Mouse (Mus musculus) stomach, postnatal 0 days (tissue): ENCODE data around the gene Krtap15. TPM values are rescaled to one million over a fixed set of nuclear protein-coding genes. Genes with fewer than 3 reads are reported as not detected.

ENCODE experiments used
- ATAC-seq: fragments of 200-750 bp; cut with Nextera tagmentation; 2 replicates; pipeline ENCODE4 v1.8.0; 2017; ENCODE audit not compliant: low FRiP score, low TSS enrichment
- DNase-seq: peaks from one replicate; pipeline ENCODE4 v3.0.0-alpha.2; 2016; ENCODE audit warnings: low spot score
- H3K27ac ChIP-seq: fragments of 300-500 bp; sonication (generic); replicated peaks from 2 replicates; pipeline ENCODE4 v1.5.1; 2014; ENCODE audit warnings: mild to moderate bottlenecking, control low read depth
- H3K27me3 ChIP-seq: fragments of 300-500 bp; sonication (generic); 2 replicates; pipeline ENCODE4 v1.6.1; 2014; ENCODE audit warnings: low read length; ENCODE audit not compliant: control insufficient read depth, insufficient read depth
- H3K36me3 ChIP-seq: fragments of 300-500 bp; sonication (generic); 2 replicates; pipeline ENCODE4 v1.6.1; 2014; ENCODE audit warnings: low read length, mixed read lengths; ENCODE audit not compliant: control insufficient read depth, insufficient read depth
- H3K4me1 ChIP-seq: fragments of 300-500 bp; sonication (generic); replicated peaks from 2 replicates; pipeline ENCODE4 v1.6.1; 2014; ENCODE audit warnings: antibody characterized with exemption; ENCODE audit not compliant: control insufficient read depth, insufficient read depth
- H3K4me2 ChIP-seq: fragments of 300-500 bp; sonication (generic); replicated peaks from 2 replicates; pipeline ENCODE4 v1.6.1; 2014; ENCODE audit warnings: low read depth, mild to moderate bottlenecking, control low read depth, moderate library complexity
- H3K4me3 ChIP-seq: fragments of 300-500 bp; sonication (generic); 2 replicates; pipeline ENCODE4 v1.5.1; 2014; ENCODE audit warnings: low read depth, low read length, control low read depth
- H3K9ac ChIP-seq: fragments of 300-500 bp; sonication (generic); 2 replicates; pipeline ENCODE4 v1.6.1; 2014; ENCODE audit warnings: mild to moderate bottlenecking, low read length, control low read depth, mixed read lengths
- H3K9me3 ChIP-seq: fragments of 300-500 bp; sonication (generic); 2 replicates; pipeline ENCODE4 v1.6.1; 2016; ENCODE audit warnings: low read length; ENCODE audit not compliant: control insufficient read depth
- CTCF ChIP-seq: IDR thresholded peaks from 2 replicates; pipeline ENCODE4 v1.5.1; 2016; ENCODE audit warnings: antibody characterized with exemption, low read depth, mild to moderate bottlenecking, moderate library complexity
- EP300 ChIP-seq: optimal IDR thresholded peaks from 2 replicates; pipeline ENCODE3; 2016; ENCODE audit warnings: antibody characterized with exemption
- WGBS: fragments of 180-500 bp; shearing (Covaris S2); extraction: QIAGEN DNeasy Blood & Tissue Kit; methylation state at CpG from one replicate; pipeline ENCODE4 v1.1.7; 2014; 5-methylcytosine and 5-hydroxymethylcytosine counted together
- polyA plus RNA-seq: library from polyadenylated mRNA; unstranded; fragments of >200 nt; fragmentation: Nextera tagmentation; extraction: Ambion mirVana; gene quantifications from 2 replicates; pipeline ENCODE4 v1.2.1, GENCODE M21; 2015

Gene Krtap15
- polyA plus RNA-seq, 1 experiment from 2014 or later, result not detected

DNA sequence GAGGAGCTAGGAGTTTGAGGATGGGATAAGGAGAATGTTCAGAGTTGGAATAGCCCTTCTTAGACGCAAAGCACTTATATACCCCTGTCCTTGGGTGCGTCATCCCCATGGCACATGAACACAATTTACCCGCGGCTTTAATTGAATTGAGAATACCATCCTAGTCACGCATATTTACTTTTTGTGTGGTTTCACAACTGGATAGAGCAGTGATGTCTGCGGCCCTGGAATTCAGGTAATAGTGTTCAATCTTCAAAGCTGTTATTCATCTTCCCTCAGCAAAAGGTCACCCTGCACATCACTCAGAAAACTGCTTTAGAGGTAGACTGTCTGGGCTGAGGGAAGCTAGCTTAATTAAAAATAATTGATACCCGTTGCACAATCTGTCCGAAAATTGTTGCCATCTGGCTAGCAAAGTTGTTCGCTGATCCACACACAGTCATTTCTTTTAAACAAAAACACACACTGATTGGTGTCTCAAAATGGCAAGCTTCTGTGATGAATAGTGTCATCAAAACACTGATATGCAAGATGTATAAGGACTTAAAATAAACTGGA lies 6.2 kb downstream of the Krtap15 start, which contains the start of gene Krtap14:
TSS of gene Krtap14 (minus strand) at position 51 of the 558 bp plus-strand sequence.
- H3K27me3 ChIP-seq, result no peaks in the 10 kb centered on the region
- 84% methylated on average over 9 of the region's 9 CpGs for WGBS
- DNase-seq, result no peak
- no peak within 1 kb of the TSS for H3K9ac ChIP-seq
- no peaks in the 10 kb centered on the region for H3K36me3 ChIP-seq
- H3K4me3 ChIP-seq, result no peak within 1 kb of the TSS
- H3K27ac ChIP-seq, result no peak within 1 kb of the TSS
- ATAC-seq, result no peak
- no peak within 1 kb of the TSS for H3K4me2 ChIP-seq
- TF ChIP-seq EP300 (no peak), CTCF (no peak)
- H3K4me1 ChIP-seq, result no peaks in the 10 kb centered on the region
- H3K9me3 ChIP-seq, result no peaks in the 10 kb centered on the region

DNA sequence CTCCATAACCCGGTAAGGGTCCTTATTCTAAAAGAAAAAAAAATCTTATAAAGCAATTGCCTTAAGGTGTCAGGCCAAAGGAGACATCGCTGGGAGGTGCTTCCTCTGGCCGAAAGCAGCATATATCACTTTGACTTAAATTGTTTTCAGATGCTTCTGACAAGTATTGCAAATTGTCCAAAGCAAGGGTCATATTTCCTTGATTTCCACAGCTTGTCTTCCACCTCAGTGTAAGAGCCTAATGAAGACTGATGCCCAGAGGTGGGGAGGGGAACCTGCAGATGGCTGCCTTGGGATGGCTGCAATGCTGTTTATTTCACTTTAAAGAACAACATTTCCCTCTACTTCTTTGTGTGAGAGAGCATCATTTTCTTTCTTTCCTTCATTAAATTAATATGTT lies 7.0 kb downstream of the Krtap15 start:
- no peak for TF ChIP-seq CTCF
- no peak for TF ChIP-seq EP300
- H3K36me3 ChIP-seq, result no peaks in the 10 kb centered on the region
- no peak overlapping the region for H3K4me3 ChIP-seq
- no peaks in the 10 kb centered on the region for H3K9me3 ChIP-seq
- no peak overlapping the region for H3K27ac ChIP-seq
- WGBS, result 58% methylated on average over 3 of the region's 3 CpGs
- no peak for DNase-seq
- no peaks in the 10 kb centered on the region for H3K27me3 ChIP-seq
- no peaks in the 10 kb centered on the region for H3K4me1 ChIP-seq
- no peak overlapping the region for H3K9ac ChIP-seq
- no peak overlapping the region for H3K4me2 ChIP-seq
- ATAC-seq, result no peak

DNA sequence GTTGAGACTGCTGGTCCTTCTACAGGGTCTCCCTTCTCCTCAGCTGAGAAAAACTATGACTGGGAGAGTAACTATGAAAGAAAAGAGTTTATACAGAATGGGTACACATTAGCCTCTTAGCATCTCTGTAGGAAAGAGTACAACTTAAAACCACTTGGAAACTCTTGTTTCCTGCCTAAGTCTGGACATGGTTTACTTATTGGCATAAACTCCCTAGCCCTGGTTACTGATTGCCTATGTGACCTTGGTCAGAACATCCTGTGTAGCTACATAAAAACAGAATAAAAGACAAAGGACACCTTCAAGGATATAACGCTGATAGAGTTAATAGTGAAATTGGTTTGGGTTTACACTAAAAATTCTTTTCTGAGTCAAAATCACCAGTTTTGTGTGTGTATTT lies 27.3 kb downstream of the Krtap15 start:
- ATAC-seq, result no peak
- Histone ChIP-seq H3K36me3 (no peaks in the 10 kb centered on the region), H3K9me3 (no peaks in the 10 kb centered on the region), H3K27me3 (no peaks in the 10 kb centered on the region), H3K4me3 (no peak overlapping the region), H3K27ac (no peak overlapping the region), H3K4me1 (no peaks in the 10 kb centered on the region), H3K4me2 (no peak overlapping the region), H3K9ac (no peak overlapping the region)
- WGBS, result 89% methylated on average over 1 of the region's 1 CpGs
- TF ChIP-seq EP300, result no peak
- no peak for TF ChIP-seq CTCF
- DNase-seq, result no peak

DNA sequence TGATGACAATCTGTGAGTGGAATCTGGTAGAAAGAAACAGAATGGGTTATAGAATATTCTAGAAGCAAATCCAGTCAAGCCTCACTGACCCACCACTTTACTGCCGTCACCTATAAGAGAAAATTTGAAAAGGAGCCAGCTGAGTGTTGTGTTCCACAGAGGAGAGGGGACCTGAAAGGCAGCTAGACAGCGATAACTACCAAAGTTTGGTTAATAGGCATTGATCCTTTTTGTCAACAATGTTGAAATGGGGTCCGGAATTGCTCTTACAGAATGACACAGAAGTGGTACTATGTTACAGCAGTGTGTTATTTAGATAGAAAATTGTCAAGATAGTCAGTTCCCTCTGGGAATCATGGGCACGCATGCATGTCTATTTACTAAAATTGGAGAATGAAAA lies 28.5 kb downstream of the Krtap15 start:
- H3K4me1 ChIP-seq, result no peaks in the 10 kb centered on the region
- WGBS, result 69% methylated on average over 4 of the region's 4 CpGs
- H3K4me3 ChIP-seq, result no peak overlapping the region
- TF ChIP-seq EP300, result no peak
- TF ChIP-seq CTCF, result no peak
- H3K36me3 ChIP-seq, result no peaks in the 10 kb centered on the region
- no peaks in the 10 kb centered on the region for H3K27me3 ChIP-seq
- no peak for ATAC-seq
- DNase-seq, result no peak
- H3K4me2 ChIP-seq, result no peak overlapping the region
- no peak overlapping the region for H3K9ac ChIP-seq
- H3K9me3 ChIP-seq, result no peaks in the 10 kb centered on the region
- H3K27ac ChIP-seq, result no peak overlapping the region

DNA sequence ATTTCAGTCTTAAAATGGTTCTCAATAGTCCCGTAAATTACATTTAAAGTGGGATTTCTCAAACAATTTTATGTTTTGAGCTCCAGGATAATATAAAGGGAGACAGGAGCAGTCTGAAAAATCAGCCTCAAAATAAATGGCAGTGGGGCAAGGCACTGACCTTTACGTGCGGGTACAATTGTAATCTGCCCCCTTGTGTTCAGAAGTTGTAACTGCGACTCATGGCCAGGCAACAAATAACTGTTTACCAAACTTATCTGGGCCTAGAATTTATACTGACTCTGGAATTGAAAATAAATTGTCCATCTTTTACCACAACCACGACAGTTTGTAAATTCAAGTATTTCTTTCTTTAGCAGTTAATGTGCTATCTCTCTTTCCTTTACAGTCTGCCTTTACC lies 31.4 kb downstream of the Krtap15 start:
- 17% methylated on average over 5 of the region's 5 CpGs for WGBS
- Histone ChIP-seq H3K4me3 (no peak overlapping the region), H3K9ac (no peak overlapping the region), H3K27ac (no peak overlapping the region), H3K4me2 (no peak overlapping the region), H3K27me3 (no peaks in the 10 kb centered on the region), H3K9me3 (no peaks in the 10 kb centered on the region), H3K36me3 (no peaks in the 10 kb centered on the region), H3K4me1 (no peaks in the 10 kb centered on the region)
- ATAC-seq (no peak), DNase-seq (no peak)
- TF ChIP-seq CTCF, result peak; percentile 75
- TF ChIP-seq EP300, result no peak

DNA sequence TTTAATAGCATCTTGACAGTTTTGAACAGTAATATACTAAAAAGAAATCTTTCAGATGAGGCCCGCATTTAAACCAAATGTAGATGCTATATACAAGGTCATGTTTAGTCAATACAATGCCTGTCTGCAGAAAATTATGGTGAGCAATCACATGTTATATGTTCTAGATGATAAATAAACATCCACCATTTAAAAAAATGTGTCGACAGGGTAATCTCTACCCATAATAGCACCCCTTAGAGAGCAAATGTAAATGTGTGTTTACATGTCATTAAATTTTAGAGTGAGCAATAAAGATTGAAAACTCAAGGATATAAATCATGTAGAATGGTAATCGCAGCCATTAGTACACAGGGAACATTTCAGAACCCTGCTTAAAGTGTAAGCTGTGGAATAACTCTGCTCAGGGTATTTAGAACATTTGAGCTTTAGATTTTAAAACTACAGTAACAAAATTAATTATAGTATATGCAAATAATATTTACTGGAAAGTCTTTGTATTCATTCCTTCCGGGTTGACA lies 44.9 kb downstream of the Krtap15 start:
- 82% methylated on average over 4 of the region's 4 CpGs for WGBS
- Histone ChIP-seq H3K9me3 (no peaks in the 10 kb centered on the region), H3K27me3 (no peaks in the 10 kb centered on the region), H3K9ac (no peak overlapping the region), H3K4me1 (no peaks in the 10 kb centered on the region), H3K4me3 (no peak overlapping the region), H3K4me2 (no peak overlapping the region), H3K36me3 (no peaks in the 10 kb centered on the region), H3K27ac (no peak overlapping the region)
- DNase-seq (no peak), ATAC-seq (no peak)
- TF ChIP-seq CTCF, result no peak
- TF ChIP-seq EP300, result no peak
